Mouse (Mus musculus): Measurements from ENCODE around the gene Adpgk. TPM values are rescaled to one million over a fixed set of nuclear protein-coding genes. Genes with fewer than 3 reads are reported as not detected.

Gene Adpgk
- total and polyA plus RNA-seq, 2 experiments from 2014 or later = 10.1 to 17.4 TPM

DNA sequence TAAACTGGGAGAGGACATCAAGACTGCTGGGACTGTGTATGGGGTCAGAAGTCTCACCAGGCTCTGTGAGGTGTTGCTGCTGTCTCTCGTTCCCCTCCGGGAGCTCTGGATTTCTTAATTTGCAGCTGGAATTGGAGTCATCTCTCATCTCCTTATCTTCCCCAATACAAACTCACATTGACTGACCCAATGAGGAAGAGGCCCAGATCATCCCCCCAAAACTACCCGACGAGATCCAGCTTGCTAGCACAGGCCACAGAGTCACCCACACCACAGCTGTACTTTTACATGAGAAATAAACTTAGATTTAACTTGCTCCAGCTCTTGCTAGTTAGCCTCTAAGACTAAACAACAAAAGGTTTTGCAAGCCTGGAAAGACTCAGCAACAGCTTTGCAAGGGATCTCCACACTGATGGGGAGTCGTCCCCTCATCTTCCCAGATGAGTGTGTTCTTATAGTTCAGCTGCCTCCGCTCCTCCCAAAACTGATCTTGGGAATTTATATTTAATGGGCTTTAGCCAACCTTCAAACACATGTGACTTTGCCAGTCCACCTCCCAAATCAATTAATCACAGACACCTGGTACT is 1.7 kb upstream of the Adpgk start:
- Histone ChIP-seq H3K9me3 (replicated peaks; ENCODE audit: control insufficient read depth, low read length) (no peaks in the 10 kb centered on the region), H3K36me3 (replicated peaks; ENCODE audit: control insufficient read depth, insufficient read depth, low read length) (no peaks in the 10 kb centered on the region), H3K27ac (ENCODE audit: low read depth) (no peak overlapping the region), H3K4me3 (ENCODE audit: low read depth, low read length) (no peak overlapping the region), H3K4me2 (ENCODE audit: low read depth, low read length) (no peak overlapping the region), H3K27me3 (ENCODE audit: control insufficient read depth, insufficient read depth, low read length) (no peaks in the 10 kb centered on the region), H3K4me1 (ENCODE audit: control insufficient read depth, insufficient read depth) (peaks cover 11% of the 10 kb centered on the region; the same call in 1 of the 2 replicates), H3K9ac (replicated peaks; ENCODE audit: low read depth, low read length) (no peak overlapping the region)
- DNase-seq (ENCODE audit: low spot score) = no peak
- no peak for TF ChIP-seq EP300 (IDR thresholded peaks at IDR 0.05; ENCODE audit: low read depth)
- 67% methylated on average over 6 of the region's 6 CpGs for WGBS
- no peak for ATAC-seq (ENCODE audit: insufficient read depth, low read depth)

DNA sequence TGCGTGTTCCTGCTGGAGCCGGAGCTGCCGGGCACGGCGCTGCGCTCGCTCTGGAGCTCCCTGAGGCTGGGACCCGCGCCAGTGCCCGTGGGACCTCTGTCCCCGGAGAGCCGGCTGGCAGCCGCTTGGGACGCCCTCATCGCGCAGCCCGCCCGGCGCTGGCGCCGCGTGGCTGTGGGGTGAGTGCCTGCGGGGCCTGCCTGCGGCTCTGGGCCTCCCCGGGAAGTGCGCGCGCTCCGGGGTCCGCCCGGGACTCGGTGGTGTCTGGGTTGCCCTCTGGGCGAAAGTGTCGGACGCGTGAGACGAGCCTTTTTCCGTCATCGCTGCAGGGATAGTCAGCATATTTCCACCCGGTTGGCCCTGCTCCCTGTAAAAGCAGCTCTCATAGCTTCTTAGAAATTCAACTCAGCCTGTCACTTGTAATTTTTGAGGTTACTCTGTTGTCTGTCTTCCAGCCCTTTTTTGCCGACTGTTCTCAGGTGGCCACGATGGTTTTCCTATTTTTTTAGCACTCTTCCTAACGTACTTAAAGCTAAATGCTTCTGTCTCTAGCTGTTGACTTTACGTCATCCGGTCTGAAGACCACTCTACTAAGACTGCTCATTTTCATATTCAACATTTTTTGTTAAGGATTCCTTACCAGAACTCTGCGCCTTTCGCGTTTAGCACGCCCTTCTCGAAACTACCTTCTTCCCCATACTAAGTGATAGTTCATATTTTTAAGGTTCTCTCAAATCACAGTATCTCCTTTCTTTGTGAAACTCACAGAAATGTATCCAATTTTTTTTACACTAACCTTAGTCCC is 532 bp downstream of the Adpgk start:
- no peak for TF ChIP-seq EP300 (IDR thresholded peaks at IDR 0.05; ENCODE audit: low read depth)
- no peak for TF ChIP-seq CTCF (IDR thresholded peaks at IDR 0.05; ENCODE audit: low read depth)
- Histone ChIP-seq H3K4me1 (ENCODE audit: control insufficient read depth, insufficient read depth) (peaks cover 11% of the 10 kb centered on the region; the same call in 1 of the 2 replicates), H3K9ac (replicated peaks; ENCODE audit: low read depth, low read length) (peak overlapping the region; percentile 84), H3K4me3 (ENCODE audit: low read depth, low read length) (peak overlapping the region; percentile 92), H3K27me3 (ENCODE audit: control insufficient read depth, insufficient read depth, low read length) (no peaks in the 10 kb centered on the region), H3K36me3 (replicated peaks; ENCODE audit: control insufficient read depth, insufficient read depth, low read length) (no peaks in the 10 kb centered on the region), H3K9me3 (replicated peaks; ENCODE audit: control insufficient read depth, low read length) (no peaks in the 10 kb centered on the region), H3K27ac (ENCODE audit: low read depth) (peak overlapping the region; percentile 90), H3K4me2 (ENCODE audit: low read depth, low read length) (peak overlapping the region; percentile 84)
- WGBS = under 1% methylated on average over 41 of the region's 50 CpGs
- DNase-seq (ENCODE audit: low spot score) = no peak
- peak; percentile 58 for ATAC-seq (ENCODE audit: insufficient read depth, low read depth)

- ATAC-seq (ENCODE audit: insufficient read depth, low read depth) (no peak), DNase-seq (ENCODE audit: low spot score) (no peak)
- Histone ChIP-seq H3K9me3 (replicated peaks; ENCODE audit: control insufficient read depth, low read length) (no peaks in the 10 kb centered on the region), H3K4me2 (ENCODE audit: low read depth, low read length) (peak overlapping the region; percentile 84), H3K9ac (replicated peaks; ENCODE audit: low read depth, low read length) (peak overlapping the region; percentile 84; the same call in 1 of the 2 replicates), H3K4me1 (ENCODE audit: control insufficient read depth, insufficient read depth) (peaks cover 11% of the 10 kb centered on the region; the same call in 1 of the 2 replicates), H3K27ac (ENCODE audit: low read depth) (no peak overlapping the region), H3K27me3 (ENCODE audit: control insufficient read depth, insufficient read depth, low read length) (no peaks in the 10 kb centered on the region), H3K4me3 (ENCODE audit: low read depth, low read length) (peak overlapping the region; percentile 92), H3K36me3 (replicated peaks; ENCODE audit: control insufficient read depth, insufficient read depth, low read length) (peaks cover 3% of the 10 kb centered on the region; the same call in 1 of the 2 replicates)
- TF ChIP-seq CTCF (IDR thresholded peaks at IDR 0.05; ENCODE audit: low read depth) (no peak), EP300 (IDR thresholded peaks at IDR 0.05; ENCODE audit: low read depth) (no peak)
- 37% methylated on average over 3 of the region's 3 CpGs for WGBS
These were observed 1.1 kb downstream of the Adpgk start for GRCm38 (mm10) chr9:59292493-59292875.

DNA sequence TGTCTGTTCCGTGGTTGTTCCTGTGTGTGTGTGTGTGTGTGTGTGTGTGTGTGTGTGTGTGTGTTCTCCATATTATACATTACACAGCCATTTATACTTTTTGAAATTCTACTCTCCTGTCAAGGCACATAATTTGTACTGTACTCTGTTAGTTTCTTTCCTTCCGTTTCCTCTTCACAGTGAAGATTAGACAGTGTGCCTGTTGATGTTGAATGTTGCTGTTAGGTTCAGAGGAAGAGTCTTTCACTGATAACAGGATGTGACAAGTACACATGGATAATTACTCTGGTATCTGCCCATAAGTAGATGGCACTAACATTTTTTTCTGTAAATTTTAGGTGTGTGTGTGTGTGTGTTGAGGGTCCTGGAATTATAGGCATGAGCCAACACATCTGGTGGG is 5.1 kb downstream of the Adpgk start:
- Histone ChIP-seq H3K9me3 (replicated peaks; ENCODE audit: control insufficient read depth, low read length) (no peaks in the 10 kb centered on the region), H3K27me3 (ENCODE audit: control insufficient read depth, insufficient read depth, low read length) (no peaks in the 10 kb centered on the region), H3K36me3 (replicated peaks; ENCODE audit: control insufficient read depth, insufficient read depth, low read length) (peaks cover 31% of the 10 kb centered on the region), H3K4me2 (ENCODE audit: low read depth, low read length) (no peak overlapping the region), H3K27ac (ENCODE audit: low read depth) (no peak overlapping the region), H3K4me1 (ENCODE audit: control insufficient read depth, insufficient read depth) (no peaks in the 10 kb centered on the region), H3K4me3 (ENCODE audit: low read depth, low read length) (no peak overlapping the region), H3K9ac (replicated peaks; ENCODE audit: low read depth, low read length) (no peak overlapping the region)
- ATAC-seq (ENCODE audit: insufficient read depth, low read depth) = no peak
- TF ChIP-seq EP300 (IDR thresholded peaks at IDR 0.05; ENCODE audit: low read depth) (no peak), CTCF (IDR thresholded peaks at IDR 0.05; ENCODE audit: low read depth) (no peak)
- DNase-seq (ENCODE audit: low spot score) = no peak
- WGBS = 58% methylated on average over 2 of the region's 2 CpGs

DNA sequence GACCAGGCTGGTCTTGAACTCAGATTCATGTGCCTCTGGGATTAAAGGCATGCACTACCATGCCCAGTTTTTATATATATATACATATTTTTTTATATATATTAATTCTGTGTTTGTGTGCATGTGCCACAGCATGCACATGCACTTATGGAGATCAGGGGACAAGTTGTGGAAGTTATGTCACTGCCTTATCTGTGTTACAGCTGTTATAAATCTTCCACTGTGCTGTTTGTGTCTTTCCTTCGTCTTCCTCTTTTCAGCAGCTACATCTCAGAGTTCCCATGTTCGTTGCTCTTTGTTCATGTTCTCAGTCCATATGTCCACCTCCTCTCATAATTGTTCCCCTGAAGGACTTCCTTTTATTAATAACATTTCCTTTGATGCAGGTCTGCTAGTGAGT is 16.5 kb downstream of the Adpgk start:
- Histone ChIP-seq H3K9ac (replicated peaks; ENCODE audit: low read depth, low read length) (no peak overlapping the region), H3K4me3 (ENCODE audit: low read depth, low read length) (no peak overlapping the region), H3K9me3 (replicated peaks; ENCODE audit: control insufficient read depth, low read length) (no peaks in the 10 kb centered on the region), H3K27ac (ENCODE audit: low read depth) (no peak overlapping the region), H3K4me2 (ENCODE audit: low read depth, low read length) (no peak overlapping the region), H3K4me1 (ENCODE audit: control insufficient read depth, insufficient read depth) (no peaks in the 10 kb centered on the region), H3K27me3 (ENCODE audit: control insufficient read depth, insufficient read depth, low read length) (no peaks in the 10 kb centered on the region), H3K36me3 (replicated peaks; ENCODE audit: control insufficient read depth, insufficient read depth, low read length) (peaks cover 46% of the 10 kb centered on the region)
- no peak for TF ChIP-seq CTCF (IDR thresholded peaks at IDR 0.05; ENCODE audit: low read depth)
- no peak for TF ChIP-seq EP300 (IDR thresholded peaks at IDR 0.05; ENCODE audit: low read depth)
- ATAC-seq (ENCODE audit: insufficient read depth, low read depth) = no peak
- 66% methylated on average over 2 of the region's 2 CpGs for WGBS
- DNase-seq (ENCODE audit: low spot score) = no peak

Measured in heart, postnatal 0 days (tissue).